Mouse (Mus musculus): ENCODE measurements at regions not wholly inside any gene's neighbourhood (a gene's known extent, or its start where the extent isn't known, plus 50 kb on each side); places are given as distances from the start of the nearest gene placed in this dataset.

- no peak overlapping the region for H3K4me2 ChIP-seq (ENCODE audit: low read depth)
- no peaks in the 10 kb centered on the region for H3K36me3 ChIP-seq (replicated peaks; ENCODE audit: control insufficient read depth, insufficient read depth, low read depth)
- no peak for DNase-seq (ENCODE audit: low read depth in 3 of 3, low spot score in 3 of 3)
- TF ChIP-seq EP300 (IDR thresholded peaks at IDR 0.05; ENCODE audit: low read depth) (no peak), CTCF (IDR thresholded peaks at IDR 0.05; ENCODE audit: low read depth) (no peak)
- no peak overlapping the region for H3K27ac ChIP-seq
- no peak for ATAC-seq (ENCODE audit: insufficient read depth)
- H3K9me3 ChIP-seq (ENCODE audit: control insufficient read depth, low read length) = no peaks in the 10 kb centered on the region
- H3K9ac ChIP-seq (replicated peaks) = no peak overlapping the region
- no peaks in the 10 kb centered on the region for H3K27me3 ChIP-seq (ENCODE audit: control insufficient read depth, insufficient read depth, low read length)
- 64% methylated on average over 1 of the region's 1 CpGs for WGBS (ENCODE audit: insufficient replicate concordance)
- H3K4me3 ChIP-seq (ENCODE audit: insufficient read depth in 1 of 2, low read depth in 2 of 2, low read length in 2 of 2) = no peak overlapping the region
- H3K4me1 ChIP-seq (replicated peaks; ENCODE audit: control insufficient read depth in 2 of 2, insufficient read depth in 2 of 2, low read length in 1 of 2) = no peaks in the 10 kb centered on the region
Observed at GRCm38 (mm10) chr3:58302322-58302721, 112.2 kb upstream of the Tsc22d2 start.

- no peaks in the 10 kb centered on the region for H3K27me3 ChIP-seq (ENCODE audit: control insufficient read depth, insufficient read depth, low read length)
- TF ChIP-seq EP300 (IDR thresholded peaks at IDR 0.05; ENCODE audit: low read depth) (no peak), CTCF (IDR thresholded peaks at IDR 0.05; ENCODE audit: low read depth) (no peak)
- H3K27ac ChIP-seq = no peak overlapping the region
- WGBS (ENCODE audit: insufficient replicate concordance) = 34% methylated on average over 3 of the region's 3 CpGs
- no peaks in the 10 kb centered on the region for H3K36me3 ChIP-seq (replicated peaks; ENCODE audit: control insufficient read depth, insufficient read depth, low read depth)
- H3K4me1 ChIP-seq (replicated peaks; ENCODE audit: control insufficient read depth in 2 of 2, insufficient read depth in 2 of 2, low read length in 1 of 2) = no peaks in the 10 kb centered on the region
- H3K4me2 ChIP-seq (ENCODE audit: low read depth) = no peak overlapping the region
- ATAC-seq (ENCODE audit: insufficient read depth) (no peak), DNase-seq (ENCODE audit: low read depth in 3 of 3, low spot score in 3 of 3) (no peak)
- H3K9me3 ChIP-seq (ENCODE audit: control insufficient read depth, low read length) = no peaks in the 10 kb centered on the region
- H3K9ac ChIP-seq (replicated peaks) = no peak overlapping the region
- no peak overlapping the region for H3K4me3 ChIP-seq (ENCODE audit: insufficient read depth in 1 of 2, low read depth in 2 of 2, low read length in 2 of 2)
Observed at GRCm38 (mm10) chr3:58303746-58304145, 110.8 kb upstream of the Tsc22d2 start.

- no peak for ATAC-seq (ENCODE audit: insufficient read depth)
- no peak overlapping the region for H3K27ac ChIP-seq
- TF ChIP-seq CTCF (IDR thresholded peaks at IDR 0.05; ENCODE audit: low read depth) = no peak
- no peaks in the 10 kb centered on the region for H3K36me3 ChIP-seq (replicated peaks; ENCODE audit: control insufficient read depth, insufficient read depth, low read depth)
- no peak overlapping the region for H3K4me3 ChIP-seq (ENCODE audit: insufficient read depth in 1 of 2, low read depth in 2 of 2, low read length in 2 of 2)
- 53% methylated on average over 8 of the region's 8 CpGs for WGBS (ENCODE audit: insufficient replicate concordance)
- H3K27me3 ChIP-seq (ENCODE audit: control insufficient read depth, insufficient read depth, low read length) = no peaks in the 10 kb centered on the region
- H3K4me1 ChIP-seq (replicated peaks; ENCODE audit: control insufficient read depth in 2 of 2, insufficient read depth in 2 of 2, low read length in 1 of 2) = no peaks in the 10 kb centered on the region
- H3K9me3 ChIP-seq (ENCODE audit: control insufficient read depth, low read length) = no peaks in the 10 kb centered on the region
- no peak overlapping the region for H3K4me2 ChIP-seq (ENCODE audit: low read depth)
- DNase-seq (ENCODE audit: low read depth in 3 of 3, low spot score in 3 of 3) = no peak
- no peak overlapping the region for H3K9ac ChIP-seq (replicated peaks)
Observed at GRCm38 (mm10) chr3:58309601-58310000, 104.9 kb upstream of the Tsc22d2 start.

GRCm38 (mm10) chr3:58310390-58310789 lies 104.1 kb upstream of the Tsc22d2 start:
- Histone ChIP-seq H3K36me3 (replicated peaks; ENCODE audit: control insufficient read depth, insufficient read depth, low read depth) (no peaks in the 10 kb centered on the region), H3K27me3 (ENCODE audit: control insufficient read depth, insufficient read depth, low read length) (no peaks in the 10 kb centered on the region), H3K27ac (no peak overlapping the region), H3K4me1 (replicated peaks; ENCODE audit: control insufficient read depth in 2 of 2, insufficient read depth in 2 of 2, low read length in 1 of 2) (no peaks in the 10 kb centered on the region), H3K4me2 (ENCODE audit: low read depth) (no peak overlapping the region), H3K4me3 (ENCODE audit: insufficient read depth in 1 of 2, low read depth in 2 of 2, low read length in 2 of 2) (no peak overlapping the region), H3K9ac (replicated peaks) (no peak overlapping the region), H3K9me3 (ENCODE audit: control insufficient read depth, low read length) (no peaks in the 10 kb centered on the region)
- no peak for TF ChIP-seq CTCF (IDR thresholded peaks at IDR 0.05; ENCODE audit: low read depth)
- no peak for TF ChIP-seq EP300 (IDR thresholded peaks at IDR 0.05; ENCODE audit: low read depth)
- no peak for DNase-seq (ENCODE audit: low read depth in 3 of 3, low spot score in 3 of 3)
- 48% methylated on average over 4 of the region's 4 CpGs for WGBS (ENCODE audit: insufficient replicate concordance)
- no peak for ATAC-seq (ENCODE audit: insufficient read depth)

GRCm38 (mm10) chr3:58311104-58311685 lies 103.3 kb upstream of the Tsc22d2 start:
- ATAC-seq (ENCODE audit: insufficient read depth) (no peak), DNase-seq (ENCODE audit: low read depth in 3 of 3, low spot score in 3 of 3) (no peak)
- H3K9ac ChIP-seq (replicated peaks) = no peak overlapping the region
- H3K36me3 ChIP-seq (replicated peaks; ENCODE audit: control insufficient read depth, insufficient read depth, low read depth) = no peaks in the 10 kb centered on the region
- no peak overlapping the region for H3K4me2 ChIP-seq (ENCODE audit: low read depth)
- WGBS (ENCODE audit: insufficient replicate concordance) = 65% methylated on average over 5 of the region's 5 CpGs
- H3K27me3 ChIP-seq (ENCODE audit: control insufficient read depth, insufficient read depth, low read length) = no peaks in the 10 kb centered on the region
- H3K27ac ChIP-seq = no peak overlapping the region
- TF ChIP-seq EP300 (IDR thresholded peaks at IDR 0.05; ENCODE audit: low read depth) (no peak), CTCF (IDR thresholded peaks at IDR 0.05; ENCODE audit: low read depth) (no peak)
- H3K4me1 ChIP-seq (replicated peaks; ENCODE audit: control insufficient read depth in 2 of 2, insufficient read depth in 2 of 2, low read length in 1 of 2) = no peaks in the 10 kb centered on the region
- no peaks in the 10 kb centered on the region for H3K9me3 ChIP-seq (ENCODE audit: control insufficient read depth, low read length)
- H3K4me3 ChIP-seq (ENCODE audit: insufficient read depth in 1 of 2, low read depth in 2 of 2, low read length in 2 of 2) = no peak overlapping the region

All from liver, embryonic 14.5 days (tissue).